Mouse (Mus musculus): ENCODE measurements around the gene Tcf7l1.

- TF ChIP-seq CHD2 (IDR thresholded peaks at IDR 0.05; ENCODE audit: low read depth, low read length) (no peak), HCFC1 (IDR thresholded peaks at IDR 0.05; ENCODE audit: borderline replicate concordance, insufficient read depth, low read length) (no peak)
These were observed 200.7 kb downstream of the Tcf7l1 start for GRCm38 (mm10) chr6:72588307-72588706.
